Mouse (Mus musculus) A20 (cell line): ENCODE results near the gene Art5.

Source experiments
- DNase-seq: peaks from one replicate; pipeline ENCODE4 v3.0.0-alpha.2; 2011; ENCODE audit warnings: low read depth, low spot score

Art5 gene

DNA sequence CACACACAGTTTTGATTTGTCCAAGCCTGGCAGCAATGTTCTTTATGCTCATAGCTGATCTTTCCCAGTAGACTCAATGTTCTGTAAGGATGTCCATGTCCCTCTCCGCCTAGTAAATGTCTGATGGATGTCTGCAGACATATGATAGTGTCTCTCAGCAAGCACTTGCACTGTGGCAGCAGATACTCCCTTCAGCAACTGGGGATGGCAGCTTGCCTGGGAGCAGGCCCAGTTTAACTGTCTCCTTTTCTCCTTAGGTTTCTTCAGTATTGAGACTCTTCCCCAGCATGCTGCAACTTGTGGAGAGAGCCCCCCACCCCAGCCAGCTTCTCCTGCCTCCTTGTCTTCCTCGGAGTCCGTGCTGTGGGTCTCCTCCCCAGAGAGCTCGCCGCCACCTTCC, 27.5 kb downstream of the Art5 start:
- no peak for DNase-seq

DNA sequence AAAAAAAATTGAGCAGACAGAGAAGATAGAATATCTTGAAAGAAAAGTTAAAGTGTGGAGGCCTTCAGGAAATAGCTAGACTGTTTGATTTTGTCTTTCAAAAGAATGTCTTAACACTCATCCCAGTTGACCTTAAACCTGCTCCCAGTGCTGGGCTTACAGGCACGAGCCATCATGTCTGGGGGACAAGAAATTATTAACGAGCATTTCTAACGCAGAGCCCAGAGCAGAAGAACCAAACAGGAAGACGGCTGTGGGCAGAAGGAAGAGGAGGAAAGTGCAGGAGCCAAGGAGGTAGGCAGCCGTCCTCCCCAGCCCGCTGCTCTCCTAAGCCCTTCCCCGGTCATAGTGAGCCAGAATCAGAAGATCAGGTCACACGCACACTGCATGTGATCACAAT, 29.0 kb downstream of the Art5 start:
- no peak for DNase-seq

DNA sequence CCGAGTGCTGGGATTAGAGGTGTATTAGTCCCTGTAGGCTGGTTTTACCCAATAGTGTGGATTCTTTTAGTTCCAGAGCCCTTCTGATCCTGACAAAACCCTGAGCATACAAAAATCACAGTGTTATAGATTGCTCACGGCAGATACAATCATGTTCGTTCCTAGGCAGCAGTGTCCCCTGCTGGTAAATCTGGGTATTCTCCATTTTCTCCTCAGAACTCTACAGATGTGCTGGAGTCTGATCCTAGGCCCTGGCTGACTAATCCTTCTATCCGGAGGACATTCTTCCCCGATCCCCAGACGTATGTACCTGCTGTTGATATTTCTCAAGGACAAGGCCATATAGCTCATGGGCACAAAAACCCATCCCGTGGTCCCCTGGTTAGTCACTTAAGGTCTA, 30.8 kb downstream of the Art5 start:
- DNase-seq: peak; percentile 43

DNA sequence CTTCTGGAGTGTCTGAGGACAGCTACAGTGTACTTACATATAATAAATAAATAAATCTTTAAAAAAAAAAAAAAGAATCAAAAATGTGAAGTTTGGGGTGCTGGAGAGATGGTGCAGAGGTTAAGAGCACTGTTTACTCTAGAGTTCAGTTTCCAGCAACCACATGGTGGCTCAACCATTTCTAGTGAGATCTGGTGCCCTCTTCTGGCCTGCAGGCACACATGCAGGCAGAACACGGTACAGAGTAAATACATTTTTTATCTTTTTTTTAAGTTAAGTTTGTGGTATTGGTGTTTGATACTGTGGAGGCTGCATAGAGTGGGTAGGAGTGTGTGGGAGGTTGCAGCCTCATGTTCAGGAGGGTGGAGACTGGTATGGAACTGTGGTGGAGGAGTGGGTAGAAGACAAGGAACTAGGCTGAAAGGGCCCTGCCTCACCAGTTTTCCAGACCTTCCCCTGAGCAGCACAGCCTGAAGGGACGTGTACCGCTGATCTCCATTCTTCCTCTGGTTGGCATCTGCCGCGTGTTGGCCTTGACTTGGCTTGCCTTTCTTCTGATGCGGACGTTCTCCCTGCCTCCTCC, 32.5 kb downstream of the Art5 start:
- peak; percentile 64 for DNase-seq

DNA sequence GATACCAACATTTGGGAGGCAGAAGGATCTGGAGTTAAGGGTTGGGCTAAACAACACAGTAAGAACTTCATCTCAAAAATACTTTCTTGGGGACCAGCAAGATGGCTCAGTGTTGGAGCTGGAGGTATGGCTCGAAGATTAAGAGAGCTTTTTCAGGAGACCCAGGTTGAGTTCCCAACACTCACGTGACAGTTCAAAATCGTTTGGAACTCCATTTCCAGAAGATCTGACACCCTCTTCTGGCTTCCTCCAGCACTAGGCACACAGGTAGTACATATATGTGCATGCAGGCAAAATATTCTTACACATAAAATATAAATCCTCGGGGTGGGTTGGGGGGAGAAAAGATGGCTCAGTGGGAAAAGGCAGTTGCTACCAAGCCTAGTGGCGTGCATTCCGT, 42.9 kb downstream of the Art5 start:
- no peak for DNase-seq

DNA sequence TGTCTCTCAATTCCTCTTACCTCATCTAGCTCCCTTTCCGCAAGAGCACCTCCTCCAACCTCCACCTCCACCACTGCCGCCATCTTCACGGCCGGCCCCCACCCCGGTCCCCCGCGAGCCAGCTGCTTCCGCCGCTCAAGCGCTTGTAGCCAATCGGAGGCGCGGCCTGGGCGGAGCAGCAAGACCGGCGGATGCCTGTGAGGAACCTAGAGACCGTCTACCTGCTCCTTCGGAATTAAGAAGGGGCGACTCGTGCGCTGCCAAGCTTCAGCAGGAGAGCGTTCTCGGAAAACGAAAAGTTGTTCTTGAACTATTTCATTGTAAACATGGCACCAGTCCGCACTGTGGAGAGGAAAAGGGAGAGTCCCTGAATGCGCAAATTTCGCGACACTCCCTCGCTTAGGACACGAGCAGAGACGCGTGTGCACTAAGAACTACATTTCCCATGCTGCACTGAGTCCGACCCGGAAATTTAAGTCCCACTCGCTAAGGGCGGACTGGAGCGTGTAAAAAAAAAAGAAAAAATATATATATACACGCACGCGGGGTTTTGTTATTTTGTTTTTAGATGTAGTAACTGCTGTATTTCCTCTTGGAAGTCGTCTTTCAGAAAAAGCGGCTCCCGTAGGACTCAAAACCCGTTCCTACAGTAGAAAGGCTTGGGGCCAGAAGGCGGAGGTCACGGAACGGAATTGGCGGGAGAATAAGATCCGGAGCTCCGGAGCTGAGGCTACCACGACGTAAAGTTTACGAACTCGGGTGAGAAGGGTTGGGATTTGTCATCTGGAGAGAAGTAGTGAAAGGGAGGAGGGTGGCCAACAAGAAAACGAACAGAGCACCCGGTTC, 44.0 kb downstream of the Art5 start, which contains the start of the genes Rnf121, Xndc1 and Xntrpc:
Gene Rnf121, minus strand, starts transcription at position 424 of the 846 bp plus-strand sequence.
Gene Xndc1, plus strand, starts transcription at position 466 of the 846 bp plus-strand sequence.
Gene Xntrpc, plus strand, starts transcription at position 668 of the 846 bp plus-strand sequence.
- DNase-seq: peak; percentile 97

DNA sequence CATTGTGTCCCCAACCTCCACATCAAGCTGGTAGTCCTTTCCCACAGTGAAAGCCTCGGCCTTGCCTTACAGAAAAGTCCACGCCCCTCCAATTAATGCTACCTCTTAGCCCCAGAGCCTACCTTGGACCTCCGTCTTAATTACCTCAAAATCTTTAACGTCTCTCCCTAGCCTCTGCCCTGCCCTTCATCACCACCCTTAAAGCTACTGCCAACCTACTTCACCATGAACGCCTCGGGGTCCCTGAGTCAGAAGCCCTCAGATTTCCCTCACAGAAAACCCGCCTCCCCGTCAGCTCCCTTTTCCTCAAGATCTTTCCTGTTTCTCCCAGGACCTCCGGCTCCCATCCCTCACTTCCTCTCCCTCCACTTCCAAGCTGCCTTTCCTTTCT, 44.6 kb downstream of the Art5 start:
- no peak for DNase-seq

DNA sequence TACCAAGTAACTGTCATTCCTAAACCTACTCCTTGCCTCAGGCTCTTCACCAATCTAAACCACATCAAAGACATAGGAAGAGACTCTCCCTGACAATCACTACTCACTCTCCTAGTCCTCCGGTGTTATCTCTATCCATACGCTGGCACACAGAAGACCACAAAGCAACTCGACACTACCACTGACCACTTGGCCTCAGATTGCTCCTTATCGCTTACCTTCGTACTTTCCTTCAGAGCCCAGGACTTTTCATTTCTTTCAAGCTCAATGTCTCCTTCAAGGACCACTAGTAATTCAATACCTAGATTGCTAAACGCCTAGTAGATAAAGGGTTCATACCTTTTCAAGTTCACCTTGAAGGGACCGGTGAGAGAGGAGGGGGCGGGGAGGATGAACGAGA, 45.4 kb downstream of the Art5 start:
- DNase-seq: peak; percentile 29

DNA sequence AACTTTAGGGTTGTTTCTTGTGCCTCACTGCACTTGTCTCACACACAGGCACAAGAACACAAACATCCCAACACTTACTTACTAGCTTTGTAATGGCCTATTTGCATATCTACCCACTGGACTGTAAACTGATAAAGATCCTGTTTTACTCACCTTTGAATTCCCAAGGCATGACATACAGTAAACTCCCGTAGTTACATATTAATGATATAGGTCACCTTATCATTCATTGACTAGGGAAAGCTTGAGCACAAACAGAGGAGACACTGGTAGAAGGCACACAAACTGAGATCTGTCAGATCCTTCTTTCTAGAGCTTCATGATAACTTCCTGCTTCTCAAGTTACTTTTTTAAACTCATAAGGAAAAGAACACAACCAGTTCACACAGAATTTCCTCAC, 47.1 kb downstream of the Art5 start:
- peak; percentile 44 for DNase-seq

DNA sequence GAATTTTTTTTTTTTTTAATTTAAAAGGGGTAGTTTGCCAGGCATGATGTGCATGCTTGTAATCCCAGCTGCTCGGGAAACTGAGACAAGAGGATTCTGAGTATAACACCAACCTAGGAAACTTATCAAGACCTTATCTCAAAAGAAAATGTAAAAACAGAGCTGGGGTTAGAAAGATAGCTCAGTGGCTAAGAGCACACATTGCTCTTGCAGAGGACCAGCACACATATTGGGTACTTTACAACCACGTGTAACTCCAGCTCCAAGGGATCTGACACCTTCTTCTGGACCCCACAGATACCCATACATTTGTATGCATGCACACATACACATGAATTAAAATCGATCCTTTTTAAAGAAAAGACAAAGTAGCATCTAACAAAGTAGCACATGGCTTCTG, 47.9 kb downstream of the Art5 start:
- DNase-seq: peak; percentile 10

DNA sequence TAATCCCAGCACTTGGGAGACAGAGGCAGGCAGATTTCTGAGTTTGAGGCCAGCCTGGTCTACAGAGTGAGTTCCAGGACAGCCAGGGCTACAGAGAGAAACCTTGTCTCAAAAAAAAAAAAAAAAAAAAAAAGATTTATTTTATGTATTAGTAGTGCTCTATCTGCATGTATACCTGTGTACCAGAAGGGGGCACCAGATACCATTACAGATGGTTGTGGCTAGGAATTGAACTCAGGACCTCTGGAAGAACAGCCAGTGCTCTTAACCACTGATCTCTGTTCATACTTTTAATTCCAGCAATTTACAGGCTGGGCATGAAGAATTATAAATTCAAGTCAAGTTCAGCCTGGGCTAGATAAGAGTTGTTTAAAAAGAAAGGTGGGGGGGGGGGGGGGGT, 60.8 kb downstream of the Art5 start:
- peak; percentile 39 for DNase-seq
